Mouse (Mus musculus): ENCODE results near the gene Gns. TPM values are rescaled to one million over a fixed set of nuclear protein-coding genes. Genes with fewer than 3 reads are reported as not detected.

Gns gene
- total and polyA plus RNA-seq, 2 experiments: 65.7 to 84.0 TPM

- H3K9ac ChIP-seq (ENCODE audit: low read depth, low read length): no peak overlapping the region
- H3K36me3 ChIP-seq (ENCODE audit: control insufficient read depth, insufficient read depth, low read length): peaks cover 58% of the 10 kb centered on the region
- peaks cover 5% of the 10 kb centered on the region; the same call in 1 of the 2 replicates for H3K79me2 ChIP-seq (ENCODE audit: control insufficient read depth, insufficient read depth, low read length)
- no peak overlapping the region for H3K4me3 ChIP-seq (ENCODE audit: insufficient read depth, low read depth, low read length)
- 88% methylated on average over 24 of the region's 24 CpGs for WGBS
- no peak overlapping the region for H3K27ac ChIP-seq (replicated peaks; ENCODE audit: insufficient read depth, low read depth, low read length)
- H3K27me3 ChIP-seq (ENCODE audit: control insufficient read depth, insufficient read depth, low read length): no peaks in the 10 kb centered on the region
- no peak for DNase-seq (ENCODE audit: extremely low read depth, low read depth, low spot score)
- H3K4me1 ChIP-seq (ENCODE audit: control insufficient read depth, insufficient read depth, low read length): no peaks in the 10 kb centered on the region
- no peak for TF ChIP-seq POLR2A (IDR thresholded peaks at IDR 0.05; ENCODE audit: extremely low read depth, insufficient read depth, low read length)
- TF ChIP-seq CTCF (IDR thresholded peaks at IDR 0.05; ENCODE audit: low read depth, low read length): no peak
These were observed 11.0 kb downstream of the Gns start for GRCm38 (mm10) chr10:121375649-121376493.

DNA sequence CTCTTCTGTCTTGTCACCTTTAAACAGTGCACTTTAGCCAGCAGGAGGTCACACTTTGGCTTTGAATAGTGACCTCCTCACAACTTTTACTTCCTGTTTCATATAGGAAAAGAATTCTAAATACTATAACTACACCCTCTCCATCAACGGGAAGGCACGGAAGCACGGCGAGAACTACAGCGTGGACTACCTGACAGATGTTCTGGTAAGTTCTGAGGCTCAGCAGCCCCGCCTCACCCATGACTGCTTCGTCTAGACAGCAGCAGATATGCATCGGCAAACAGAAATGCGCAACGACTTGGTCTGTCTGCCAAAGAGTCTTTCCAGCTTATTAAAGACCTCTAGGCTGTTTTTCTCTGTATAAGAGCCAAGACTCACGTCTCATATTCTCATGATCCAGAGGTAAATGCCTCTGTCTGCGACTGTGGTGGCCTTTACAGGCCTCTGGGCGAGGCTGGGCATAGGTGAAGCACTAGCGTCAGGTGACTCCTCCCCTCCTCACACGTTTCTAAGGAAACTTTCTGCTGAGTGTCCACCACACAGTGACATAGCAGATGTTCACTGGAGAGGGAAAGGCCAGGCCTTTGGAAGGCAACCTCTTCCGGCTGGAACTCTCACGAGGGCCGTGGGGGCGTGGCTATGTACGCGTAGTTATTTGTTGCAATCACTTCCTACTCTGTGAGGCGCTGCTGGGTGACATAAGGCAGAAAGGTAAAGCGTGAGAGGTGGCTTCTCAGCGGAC lies 11.8 kb downstream of the Gns start:
- TF ChIP-seq POLR2A (IDR thresholded peaks at IDR 0.05; ENCODE audit: extremely low read depth, insufficient read depth, low read length): no peak
- no peak for TF ChIP-seq CTCF (IDR thresholded peaks at IDR 0.05; ENCODE audit: low read depth, low read length)
- 91% methylated on average over 24 of the region's 24 CpGs for WGBS
- no peak for DNase-seq (ENCODE audit: extremely low read depth, low read depth, low spot score)
- Histone ChIP-seq H3K4me3 (ENCODE audit: insufficient read depth, low read depth, low read length) (no peak overlapping the region), H3K27me3 (ENCODE audit: control insufficient read depth, insufficient read depth, low read length) (no peaks in the 10 kb centered on the region), H3K27ac (replicated peaks; ENCODE audit: insufficient read depth, low read depth, low read length) (no peak overlapping the region), H3K9ac (ENCODE audit: low read depth, low read length) (no peak overlapping the region), H3K4me1 (ENCODE audit: control insufficient read depth, insufficient read depth, low read length) (no peaks in the 10 kb centered on the region), H3K36me3 (ENCODE audit: control insufficient read depth, insufficient read depth, low read length) (peaks cover 61% of the 10 kb centered on the region), H3K79me2 (ENCODE audit: control insufficient read depth, insufficient read depth, low read length) (peaks cover 2% of the 10 kb centered on the region; the same call in 1 of the 2 replicates)

GRCm38 (mm10) chr10:121379387-121379786 lies 14.5 kb downstream of the Gns start:
- Histone ChIP-seq H3K4me1 (ENCODE audit: control insufficient read depth, insufficient read depth, low read length) (no peaks in the 10 kb centered on the region), H3K36me3 (ENCODE audit: control insufficient read depth, insufficient read depth, low read length) (peaks cover 68% of the 10 kb centered on the region), H3K4me3 (ENCODE audit: insufficient read depth, low read depth, low read length) (no peak overlapping the region), H3K79me2 (ENCODE audit: control insufficient read depth, insufficient read depth, low read length) (no peaks in the 10 kb centered on the region), H3K9ac (ENCODE audit: low read depth, low read length) (no peak overlapping the region), H3K27me3 (ENCODE audit: control insufficient read depth, insufficient read depth, low read length) (no peaks in the 10 kb centered on the region), H3K27ac (replicated peaks; ENCODE audit: insufficient read depth, low read depth, low read length) (no peak overlapping the region)
- TF ChIP-seq CTCF (IDR thresholded peaks at IDR 0.05; ENCODE audit: low read depth, low read length) (peak; percentile 53; the same call in 1 of the 2 replicates), POLR2A (IDR thresholded peaks at IDR 0.05; ENCODE audit: extremely low read depth, insufficient read depth, low read length) (no peak)
- 100% methylated on average over 3 of the region's 3 CpGs for WGBS
- DNase-seq (ENCODE audit: extremely low read depth, low read depth, low spot score): no peak

GRCm38 (mm10) chr10:121381280-121381679 lies 16.4 kb downstream of the Gns start:
- no peak for DNase-seq (ENCODE audit: extremely low read depth, low read depth, low spot score)
- Histone ChIP-seq H3K27me3 (ENCODE audit: control insufficient read depth, insufficient read depth, low read length) (no peaks in the 10 kb centered on the region), H3K9ac (ENCODE audit: low read depth, low read length) (no peak overlapping the region), H3K79me2 (ENCODE audit: control insufficient read depth, insufficient read depth, low read length) (no peaks in the 10 kb centered on the region), H3K36me3 (ENCODE audit: control insufficient read depth, insufficient read depth, low read length) (peaks cover 74% of the 10 kb centered on the region), H3K4me3 (ENCODE audit: insufficient read depth, low read depth, low read length) (no peak overlapping the region), H3K27ac (replicated peaks; ENCODE audit: insufficient read depth, low read depth, low read length) (0 out of 2 replicates have a peak overlapping the region, but pooled peaks have one; percentile 10), H3K4me1 (ENCODE audit: control insufficient read depth, insufficient read depth, low read length) (no peaks in the 10 kb centered on the region)
- 90% methylated on average over 18 of the region's 18 CpGs for WGBS
- TF ChIP-seq CTCF (IDR thresholded peaks at IDR 0.05; ENCODE audit: low read depth, low read length) (no peak), POLR2A (IDR thresholded peaks at IDR 0.05; ENCODE audit: extremely low read depth, insufficient read depth, low read length) (no peak)

DNA sequence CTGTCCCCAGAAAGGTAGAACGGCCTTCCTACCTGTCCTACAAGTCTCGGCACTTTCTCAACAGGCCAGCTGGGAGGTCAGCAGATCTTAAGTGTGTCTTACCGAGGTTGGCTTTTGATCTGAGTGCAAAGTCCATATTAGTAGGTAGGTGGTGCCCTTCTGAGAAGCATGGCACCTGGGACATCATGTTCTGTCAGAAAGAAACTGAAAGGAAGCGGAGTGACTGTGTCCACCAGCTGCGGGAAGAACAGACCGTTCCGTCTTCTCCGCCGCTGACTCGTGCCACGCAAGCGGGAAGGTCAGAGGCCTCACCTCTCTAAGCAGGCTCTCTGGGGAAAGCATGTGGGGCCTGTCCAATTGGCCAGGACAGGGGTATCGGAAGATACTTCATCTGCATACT lies 19.8 kb downstream of the Gns start:
- WGBS: 87% methylated on average over 13 of the region's 13 CpGs

More for the DNA sequence above, 19.8 kb downstream of the Gns start:
- H3K4me3 ChIP-seq (ENCODE audit: insufficient read depth, low read depth, low read length): no peak overlapping the region
- no peaks in the 10 kb centered on the region for H3K79me2 ChIP-seq (ENCODE audit: control insufficient read depth, insufficient read depth, low read length)
- peaks cover 64% of the 10 kb centered on the region for H3K36me3 ChIP-seq (ENCODE audit: control insufficient read depth, insufficient read depth, low read length)
- H3K27me3 ChIP-seq (ENCODE audit: control insufficient read depth, insufficient read depth, low read length): no peaks in the 10 kb centered on the region
- DNase-seq (ENCODE audit: extremely low read depth, low read depth, low spot score): no peak
- TF ChIP-seq POLR2A (IDR thresholded peaks at IDR 0.05; ENCODE audit: extremely low read depth, insufficient read depth, low read length) (no peak), CTCF (IDR thresholded peaks at IDR 0.05; ENCODE audit: low read depth, low read length) (no peak)
- no peaks in the 10 kb centered on the region for H3K4me1 ChIP-seq (ENCODE audit: control insufficient read depth, insufficient read depth, low read length)
- H3K27ac ChIP-seq (replicated peaks; ENCODE audit: insufficient read depth, low read depth, low read length): no peak overlapping the region
- no peak overlapping the region for H3K9ac ChIP-seq (ENCODE audit: low read depth, low read length)

Data from liver, adult 2 months (tissue).